Mouse (Mus musculus): ENCODE results near the gene Sepsecs.

The Sepsecs gene

DNA sequence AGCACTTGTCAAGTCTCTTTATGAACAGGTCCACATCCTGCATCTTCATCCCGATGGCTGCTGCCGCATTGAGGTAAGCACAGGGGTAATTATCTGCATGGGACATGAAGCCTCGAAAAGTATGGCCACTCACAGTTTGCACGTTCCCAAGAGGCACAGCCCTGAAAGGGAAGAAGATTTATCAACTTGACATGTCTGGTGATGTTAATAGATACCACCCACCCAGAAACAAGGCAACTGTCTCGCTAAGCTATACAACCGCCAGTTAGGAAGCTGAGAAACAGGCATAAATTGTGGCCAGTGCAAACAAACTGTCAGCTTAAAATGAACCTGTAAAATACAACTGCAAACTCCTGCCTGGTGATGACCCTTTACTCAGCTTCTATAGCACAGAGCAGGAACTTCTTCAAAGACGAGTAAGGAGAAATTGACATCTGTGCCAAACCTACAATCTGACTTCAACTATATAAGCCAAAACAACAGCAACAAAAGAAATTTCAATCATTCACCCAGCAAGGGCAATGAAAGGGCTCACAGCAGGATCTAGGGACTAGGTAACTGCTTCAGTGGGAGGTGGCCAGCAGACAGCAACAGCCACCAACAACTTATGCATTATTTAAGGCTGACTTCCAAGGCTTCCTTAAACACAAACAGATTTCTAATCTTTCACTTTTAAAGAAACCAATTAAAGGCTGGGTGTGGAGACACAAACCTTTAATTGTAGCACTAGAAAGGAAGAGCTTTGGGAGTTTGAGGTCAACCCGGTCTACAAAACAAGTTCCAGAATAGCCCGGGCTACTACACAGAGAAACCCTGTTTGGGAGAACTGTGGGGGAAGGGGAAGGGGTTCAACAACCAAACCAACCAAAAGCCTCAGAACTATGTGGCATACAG is 25.3 kb downstream of the Sepsecs start:
- no peak for DNase-seq (ENCODE audit: low spot score)

- DNase-seq (ENCODE audit: low spot score): no peak
These were observed 27.8 kb downstream of the Sepsecs start for GRCm38 (mm10) chr5:52641736-52642135.

DNA sequence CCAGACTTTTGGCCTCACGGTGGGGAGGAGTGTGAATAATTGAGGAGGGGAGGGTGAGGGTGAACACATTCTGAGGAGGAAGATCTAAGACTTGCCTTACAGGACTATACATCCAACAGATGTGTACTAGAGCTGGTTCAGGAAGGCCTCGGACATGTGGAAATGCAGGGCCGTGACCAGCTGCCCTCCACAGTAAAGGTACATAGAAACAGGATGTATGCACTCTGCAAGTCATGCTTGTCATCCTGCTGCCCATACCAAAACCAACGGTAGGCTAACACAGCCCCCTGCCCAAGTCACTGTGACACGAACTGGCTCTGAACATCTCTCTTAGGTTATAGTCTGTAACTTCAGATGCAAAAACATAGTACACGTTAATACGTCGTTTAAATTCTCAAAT is 30.6 kb downstream of the Sepsecs start:
- no peak for DNase-seq (ENCODE audit: low spot score)

DNA sequence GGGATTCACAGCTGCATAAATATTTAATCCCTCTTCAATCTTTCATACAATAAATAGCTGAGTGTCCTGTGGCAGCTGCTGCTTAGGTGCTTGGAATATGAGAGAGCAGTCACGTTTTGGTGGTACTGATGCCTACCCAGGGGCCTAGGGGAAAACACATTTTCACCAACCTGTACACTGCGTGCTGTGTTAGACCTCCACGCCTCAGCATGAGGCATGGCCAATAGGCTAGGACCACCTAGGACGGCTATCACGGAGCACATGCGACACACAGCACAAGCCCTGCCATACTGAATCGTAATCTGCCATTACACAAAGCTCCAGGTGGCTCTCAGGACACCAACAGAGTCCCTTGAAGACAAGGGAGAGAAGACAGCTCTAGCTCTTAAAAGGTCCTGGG is 31.5 kb downstream of the Sepsecs start:
- no peak for DNase-seq (ENCODE audit: low spot score)

GRCm38 (mm10) chr5:52636923-52637322 is 32.6 kb downstream of the Sepsecs start:
- DNase-seq (ENCODE audit: low spot score): no peak

DNA sequence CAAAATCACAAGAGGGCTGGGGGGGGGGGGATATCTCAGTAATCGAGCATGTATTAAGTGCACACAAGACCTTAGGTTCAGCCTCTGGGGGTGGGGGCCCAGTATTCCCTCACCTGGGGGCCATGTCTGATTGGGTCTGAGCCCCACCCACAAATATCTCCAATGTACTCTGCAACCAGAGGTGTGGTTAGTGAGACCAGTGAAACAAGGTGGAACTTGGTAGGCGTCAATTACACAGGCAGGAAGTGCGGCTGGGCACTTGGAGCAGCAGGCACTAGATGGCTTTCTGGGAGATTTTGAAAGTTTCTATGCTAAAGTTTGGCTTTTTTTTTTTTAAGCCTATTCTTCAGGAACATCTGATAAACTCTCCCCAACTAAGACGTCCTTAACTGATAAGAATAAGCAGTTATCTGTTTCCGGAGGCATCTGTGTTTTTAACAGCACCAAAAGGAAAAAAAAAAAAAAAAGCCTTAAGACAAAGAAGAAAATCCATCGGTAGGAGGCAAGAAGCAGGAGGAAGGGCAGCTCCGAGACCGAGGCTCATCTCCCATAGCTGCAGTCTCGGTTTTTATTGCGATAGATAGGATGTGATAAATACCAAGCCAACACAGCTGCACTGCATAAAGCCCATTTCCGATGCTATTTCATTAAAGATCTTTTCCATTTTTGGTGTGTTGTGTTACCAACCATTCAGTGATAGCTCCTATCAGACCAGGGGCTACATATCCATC is 33.3 kb downstream of the Sepsecs start:
- no peak for DNase-seq (ENCODE audit: low spot score)

- DNase-seq (ENCODE audit: low spot score): peak; percentile 58
These were observed 35.5 kb downstream of the Sepsecs start for GRCm38 (mm10) chr5:52634017-52634416.

DNA sequence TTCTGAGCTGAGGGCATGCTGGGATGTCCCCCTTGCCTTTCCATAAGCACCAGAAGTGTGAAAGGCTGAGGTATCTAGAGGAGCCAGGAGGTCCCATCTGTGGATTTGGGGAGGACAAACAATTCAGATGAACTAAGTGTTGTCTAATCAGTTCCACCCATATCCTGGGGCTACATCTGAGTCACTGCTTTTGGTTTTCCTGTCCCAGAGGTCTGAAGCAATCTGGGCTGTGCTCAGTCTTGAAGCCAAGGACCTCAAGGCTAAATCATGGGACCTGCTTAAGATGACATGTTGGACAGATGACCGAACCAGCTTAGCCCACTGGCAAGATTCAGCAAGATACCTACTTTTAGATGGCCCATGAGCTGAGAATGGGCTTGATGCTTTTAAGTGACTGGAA is 39.0 kb downstream of the Sepsecs start:
- DNase-seq (ENCODE audit: low spot score): no peak

DNA sequence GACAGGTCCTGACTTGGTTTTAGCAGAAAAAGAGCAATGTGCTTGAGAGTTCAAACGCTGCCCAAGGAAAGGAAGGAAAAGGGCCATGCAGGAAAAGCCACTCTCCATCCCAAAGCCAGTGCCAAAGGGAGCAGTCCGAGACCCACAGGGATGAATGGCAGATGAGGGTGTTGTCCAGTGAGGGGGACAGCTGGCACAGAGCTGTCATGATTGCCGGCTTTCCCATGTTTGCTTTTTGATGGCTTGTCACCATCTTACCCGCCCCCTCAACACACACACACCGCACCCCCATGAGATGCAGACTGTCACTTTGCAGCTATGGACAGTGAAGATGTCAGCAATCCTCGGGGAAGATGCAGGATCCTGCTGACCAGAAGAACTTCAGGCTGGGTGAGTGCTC is 40.3 kb downstream of the Sepsecs start:
- DNase-seq (ENCODE audit: low spot score): no peak

DNA sequence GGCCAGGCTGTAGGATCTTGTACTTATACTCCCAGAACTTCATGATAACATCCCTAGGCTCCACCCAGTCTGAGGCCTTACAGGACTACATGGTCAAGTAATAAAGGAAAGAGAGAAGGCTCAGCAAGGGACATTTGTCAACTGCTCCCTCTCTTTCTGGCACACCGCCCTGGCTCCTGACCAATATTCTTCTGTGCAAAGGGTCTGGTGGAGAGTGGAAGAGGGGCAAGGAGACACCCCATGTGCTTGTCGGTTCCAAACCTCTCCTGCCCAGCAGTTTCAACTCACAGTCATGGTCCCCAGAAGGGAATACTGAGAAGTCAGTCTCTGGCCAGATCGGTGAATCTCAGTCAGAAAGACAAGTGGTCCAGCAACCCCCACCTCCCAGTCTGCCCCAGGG is 40.7 kb downstream of the Sepsecs start:
- no peak for DNase-seq (ENCODE audit: low spot score)

GRCm38 (mm10) chr5:52627713-52628112 is 41.8 kb downstream of the Sepsecs start:
- DNase-seq (ENCODE audit: low spot score): no peak

DNA sequence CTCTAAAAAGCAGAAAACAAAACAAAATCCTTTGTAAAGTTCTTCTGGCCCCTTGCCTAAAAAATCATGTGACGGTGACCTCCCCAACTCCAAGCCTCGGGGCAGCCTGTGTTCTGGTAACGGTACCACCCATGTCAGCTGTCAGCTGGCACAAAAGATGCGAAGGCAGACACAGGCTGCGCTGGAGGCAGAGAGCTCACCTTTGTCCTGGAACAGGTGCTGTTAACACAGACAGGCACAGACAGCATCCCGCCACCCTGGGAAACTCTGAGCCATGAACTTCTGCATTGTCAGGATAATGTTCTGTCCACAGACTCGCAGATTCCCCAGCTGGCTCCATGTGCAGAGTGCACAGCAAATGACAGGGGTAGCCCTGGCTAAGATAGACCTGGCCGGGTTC is 43.4 kb downstream of the Sepsecs start:
- no peak for DNase-seq (ENCODE audit: low spot score)

GRCm38 (mm10) chr5:52624956-52625355 is 44.6 kb downstream of the Sepsecs start:
- DNase-seq (ENCODE audit: low spot score): peak; percentile 50

GRCm38 (mm10) chr5:52623099-52623498 is 46.4 kb downstream of the Sepsecs start:
- no peak for DNase-seq (ENCODE audit: low spot score)

- DNase-seq (ENCODE audit: low spot score): no peak
These were observed 50.9 kb downstream of the Sepsecs start for GRCm38 (mm10) chr5:52618348-52619270.

DNA sequence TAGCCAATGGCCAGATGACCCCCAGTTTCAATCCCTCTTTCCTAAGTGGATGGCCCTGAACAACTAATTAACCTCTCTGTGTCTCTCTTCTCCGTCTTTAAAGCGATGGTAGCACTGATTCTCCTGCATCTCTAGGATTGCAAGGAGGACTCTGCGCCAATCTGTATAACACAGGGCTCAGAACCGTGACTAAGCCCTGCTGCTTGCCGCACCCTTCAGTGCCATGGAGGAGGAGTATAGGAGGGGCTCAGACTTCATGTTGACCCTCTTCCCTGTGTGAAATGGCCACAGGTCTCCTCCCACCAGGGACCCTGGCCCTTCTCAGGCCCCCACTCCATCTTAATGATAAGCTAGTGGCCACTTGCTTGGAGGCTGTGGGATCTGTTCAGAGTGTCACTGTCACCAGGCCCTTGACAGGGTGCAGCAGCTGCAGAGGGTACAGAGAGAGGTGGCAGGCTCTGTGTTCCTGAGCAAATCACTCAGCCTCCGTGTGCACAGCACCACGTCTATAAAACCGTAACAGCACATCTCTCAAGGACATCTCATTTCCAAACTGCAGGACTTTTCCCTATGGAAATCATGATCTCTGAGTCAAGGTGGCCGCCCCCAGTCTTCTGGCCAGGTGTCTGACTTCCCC is 51.7 kb downstream of the Sepsecs start:
- no peak for DNase-seq (ENCODE audit: low spot score)

GRCm38 (mm10) chr5:52616549-52616948 is 53.0 kb downstream of the Sepsecs start:
- DNase-seq (ENCODE audit: low spot score): peak; percentile 18

DNA sequence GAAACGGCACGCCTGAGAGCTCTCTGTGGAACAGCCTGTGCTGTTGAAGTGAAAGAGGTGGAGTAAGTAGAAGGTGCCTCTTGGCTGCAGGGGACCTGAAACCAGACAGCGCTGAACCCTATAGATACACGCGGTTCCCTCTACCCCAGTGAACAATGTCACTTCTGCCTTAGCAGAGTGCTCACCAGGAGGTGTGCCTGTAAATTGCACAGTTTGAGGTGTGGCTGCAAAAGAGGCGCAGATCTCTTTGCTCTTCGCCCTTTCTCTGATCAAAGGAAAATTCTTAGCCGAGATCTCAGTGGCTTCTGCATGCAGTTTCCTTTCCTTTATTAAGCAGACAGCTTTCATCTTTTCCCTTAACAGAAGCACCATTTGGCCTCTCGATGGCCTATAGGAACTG is 54.1 kb downstream of the Sepsecs start:
- DNase-seq (ENCODE audit: low spot score): no peak

DNA sequence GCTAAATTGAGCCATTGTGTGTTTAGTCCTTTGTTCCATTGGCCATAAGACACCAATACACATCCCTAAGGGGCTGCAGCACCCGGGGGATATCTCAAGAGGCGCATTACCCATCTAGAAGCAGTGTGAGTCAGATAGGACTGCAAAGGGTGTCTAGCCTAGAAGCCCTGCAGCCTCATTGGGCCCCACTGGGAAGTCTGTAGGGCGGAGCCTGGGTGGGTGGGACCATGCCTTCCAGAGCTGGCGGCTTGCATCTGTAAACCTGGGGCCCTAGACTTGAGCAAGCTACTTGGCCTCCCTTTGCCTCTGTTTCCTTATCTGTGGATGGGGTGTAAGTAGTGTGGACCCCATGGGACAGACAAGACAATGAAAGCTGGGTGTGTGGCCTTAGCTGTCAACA is 54.8 kb downstream of the Sepsecs start:
- DNase-seq (ENCODE audit: low spot score): no peak

DNA sequence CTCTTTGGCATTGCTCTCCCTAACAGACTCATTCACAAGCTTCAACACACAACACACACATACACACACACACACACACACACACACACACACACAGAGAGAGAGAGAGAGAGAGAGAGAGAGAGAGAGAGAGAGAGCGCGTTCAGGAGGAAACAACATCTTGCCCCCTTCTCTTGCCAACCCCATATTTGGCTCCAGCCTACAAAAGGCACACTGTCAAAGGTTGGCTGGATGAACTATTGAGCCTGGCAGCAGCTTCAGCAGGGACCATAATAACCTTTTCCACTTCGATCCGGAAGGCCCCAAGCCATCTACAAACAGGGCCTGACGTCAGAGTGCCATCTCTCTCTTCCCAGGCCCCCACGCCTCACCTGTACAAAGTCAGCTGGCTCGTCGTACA is 56.7 kb downstream of the Sepsecs start:
- DNase-seq (ENCODE audit: low spot score): no peak

DNA sequence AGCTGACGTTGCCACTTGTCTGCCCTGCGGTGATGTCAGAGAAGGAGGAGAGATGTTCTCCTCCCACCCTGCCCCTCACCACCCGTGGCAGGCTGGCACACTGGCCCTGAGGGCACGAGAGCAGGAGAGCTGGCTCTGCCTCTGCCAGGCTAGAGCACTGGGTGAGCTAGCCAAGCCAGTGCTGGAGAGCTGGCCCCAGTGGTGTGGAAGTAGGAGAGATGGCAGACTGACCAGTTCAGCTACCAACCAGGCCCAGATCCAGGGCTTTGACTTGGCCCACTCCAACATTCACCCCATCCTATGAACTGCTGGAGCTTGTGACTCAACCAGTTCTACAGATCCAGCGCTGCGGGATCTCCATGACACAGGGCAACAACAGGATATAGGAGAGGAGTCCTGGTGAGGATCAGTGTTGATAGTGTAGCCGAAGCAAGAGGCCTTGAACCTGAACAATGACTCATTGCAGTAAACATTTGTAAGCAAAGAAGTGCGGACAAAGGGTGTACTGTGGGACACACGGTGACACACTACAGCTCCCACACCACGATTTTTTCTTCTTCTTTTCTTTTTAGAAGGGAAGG is 58.1 kb downstream of the Sepsecs start:
- no peak for DNase-seq (ENCODE audit: low spot score)
